Mouse (Mus musculus) gastrocnemius, postnatal 25 days (tissue): ENCODE data around the gene Cacnb4. TPM values are rescaled to one million over a fixed set of nuclear protein-coding genes. Genes with fewer than 3 reads are reported as not detected.

Experiments used
- DNase-seq: peaks from one replicate; pipeline ENCODE4 v3.0.0; 2022
- total RNA-seq, 2 experiments: library from RNA; stranded (reverse); gene quantifications; 1 replicate in 1 of 2; 2 replicates in 1 of 2; pipeline ENCODE4 v1.2.3; 2021

The Cacnb4 gene
- total RNA-seq, 2 experiments from 2014 or later: 0.15 to 0.19 TPM

GRCm38 (mm10) chr2:52647255-52647998 lies 29.2 kb downstream of the Cacnb4 start:
- DNase-seq: no peak

- DNase-seq: no peak
Observed at GRCm38 (mm10) chr2:52643657-52644056, 33.0 kb downstream of the Cacnb4 start.

- no peak for DNase-seq
Observed at GRCm38 (mm10) chr2:52639530-52639875, 37.1 kb downstream of the Cacnb4 start.

- no peak for DNase-seq
Observed at GRCm38 (mm10) chr2:52638857-52639529, 37.6 kb downstream of the Cacnb4 start.

- DNase-seq: peak; percentile 8
Observed at GRCm38 (mm10) chr2:52638226-52638625, 38.4 kb downstream of the Cacnb4 start.

- DNase-seq: no peak
Observed at GRCm38 (mm10) chr2:52636051-52636450, 40.6 kb downstream of the Cacnb4 start.

GRCm38 (mm10) chr2:52635358-52635757 lies 41.3 kb downstream of the Cacnb4 start:
- DNase-seq: no peak

GRCm38 (mm10) chr2:52632880-52633279 lies 43.8 kb downstream of the Cacnb4 start:
- peak; percentile 26 for DNase-seq

- DNase-seq: no peak
Observed at GRCm38 (mm10) chr2:52628186-52628585, 48.4 kb downstream of the Cacnb4 start.

- no peak for DNase-seq
Observed at GRCm38 (mm10) chr2:52626266-52626665, 50.4 kb downstream of the Cacnb4 start.

- no peak for DNase-seq
Observed at GRCm38 (mm10) chr2:52625731-52626130, 50.9 kb downstream of the Cacnb4 start.

GRCm38 (mm10) chr2:52623921-52624404 lies 52.7 kb downstream of the Cacnb4 start:
- no peak for DNase-seq

GRCm38 (mm10) chr2:52623461-52623860 lies 53.2 kb downstream of the Cacnb4 start:
- peak; percentile 43 for DNase-seq

GRCm38 (mm10) chr2:52622616-52623015 lies 54.0 kb downstream of the Cacnb4 start:
- no peak for DNase-seq

- no peak for DNase-seq
Observed at GRCm38 (mm10) chr2:52619406-52619974, 57.1 kb downstream of the Cacnb4 start.

- DNase-seq: no peak
Observed at GRCm38 (mm10) chr2:52618804-52619203, 57.8 kb downstream of the Cacnb4 start.

GRCm38 (mm10) chr2:52615429-52615828 lies 61.2 kb downstream of the Cacnb4 start:
- DNase-seq: peak; percentile 43

- DNase-seq: no peak
Observed at GRCm38 (mm10) chr2:52613888-52614287, 62.7 kb downstream of the Cacnb4 start.

GRCm38 (mm10) chr2:52609486-52609885 lies 67.1 kb downstream of the Cacnb4 start:
- no peak for DNase-seq

- DNase-seq: no peak
Observed at GRCm38 (mm10) chr2:52607857-52608485, 68.7 kb downstream of the Cacnb4 start.

- no peak for DNase-seq
Observed at GRCm38 (mm10) chr2:52606331-52606730, 70.3 kb downstream of the Cacnb4 start.

- no peak for DNase-seq
Observed at GRCm38 (mm10) chr2:52605321-52605720, 71.3 kb downstream of the Cacnb4 start.

- no peak for DNase-seq
Observed at GRCm38 (mm10) chr2:52604651-52605020, 72.0 kb downstream of the Cacnb4 start.
